Mouse (Mus musculus) inflammation-experienced regulatory T-cells (primary cell): Measurements from ENCODE around the gene P4ha3. TPM values are rescaled to one million over a fixed set of nuclear protein-coding genes. Genes with fewer than 3 reads are reported as not detected.

Source experiments
- polyA plus RNA-seq, 2 experiments: library from polyadenylated mRNA; unstranded; fragments of 100-300 nt; shearing (Covaris generic); gene quantifications; one replicate each; pipeline ENCODE4 v1.2.1; 2017

P4ha3 gene
- polyA plus RNA-seq: 1 to 10 TPM in 1 of 2 experiments, under 1 TPM in 1; 0.30 to 1.4 TPM

GRCm38 (mm10) chr7:100285383-100285782 is at the start of gene P4ha3:
Gene P4ha3, plus strand, starts transcription at chr7:100285520.

Other genes with a start within 250 kb of the P4ha3 start
- gene Pold3, start 164.0 kb upstream of the P4ha3 start, polyA plus RNA-seq: 10 to 100 TPM; 44.0 to 46.6 TPM
- 1 to 10 TPM; 1.9 to 2.2 TPM for gene Lipt2, start 126.2 kb upstream of the P4ha3 start, polyA plus RNA-seq
- gene Kcne3, start 109.0 kb upstream of the P4ha3 start, polyA plus RNA-seq: under 1 TPM in 1 of 2 experiments, not detected in 1; 0.53 TPM
- 1 to 10 TPM; 4.7 to 6.5 TPM for gene Pgm2l1, start 58.1 kb upstream of the P4ha3 start, polyA plus RNA-seq
- 10 to 100 TPM; 36.7 to 42.0 TPM for gene C2cd3, start 86.7 kb downstream of the P4ha3 start, polyA plus RNA-seq
- 10 to 100 TPM; 30.5 to 36.5 TPM for gene Ppme1, start 86.8 kb downstream of the P4ha3 start, polyA plus RNA-seq
- 1 to 10 TPM in 1 of 2 experiments, under 1 TPM in 1; 0.72 to 1.4 TPM for gene Ucp3, start 187.5 kb downstream of the P4ha3 start, polyA plus RNA-seq
- 1,000 to 10,000 TPM; 1,621 to 1,780 TPM for gene Ucp2, start 207.8 kb downstream of the P4ha3 start, polyA plus RNA-seq
- gene Dnajb13, start 229.4 kb downstream of the P4ha3 start, polyA plus RNA-seq: 10 to 100 TPM in 1 of 2 experiments, 1 to 10 TPM in 1; 9.6 to 10.4 TPM